Mouse (Mus musculus) kidney, adult 2 months (tissue): ENCODE results near the gene Ntrk1. TPM values are rescaled to one million over a fixed set of nuclear protein-coding genes. Genes with fewer than 3 reads are reported as not detected.

Source experiments
- DNase-seq: peaks from one replicate; pipeline ENCODE4 v3.0.0; 2021
- H3K27ac ChIP-seq: fragments of 200-500 bp; 2 replicates; pipeline ENCODE4 v1.5.1; 2012; ENCODE audit warnings: low read depth, low read length, control low read depth, inconsistent platforms; ENCODE audit not compliant: insufficient read depth
- H3K27me3 ChIP-seq: fragments of 200-500 bp; replicated peaks from 2 replicates; pipeline ENCODE4 v1.6.1; 2012; ENCODE audit warnings: mild to moderate bottlenecking, moderate library complexity, low read length, inconsistent platforms; ENCODE audit not compliant: control insufficient read depth, insufficient read depth
- H3K36me3 ChIP-seq: fragments of 200-500 bp; 2 replicates; pipeline ENCODE4 v1.6.1; 2012; ENCODE audit warnings: mild to moderate bottlenecking, moderate library complexity, low read length, inconsistent platforms; ENCODE audit not compliant: control insufficient read depth, insufficient read depth
- H3K4me1 ChIP-seq: fragments of 200-500 bp; 2 replicates; pipeline ENCODE4 v1.6.1; 2011; ENCODE audit warnings: low read length; ENCODE audit not compliant: control insufficient read depth, insufficient read depth
- H3K4me3 ChIP-seq: fragments of 200-500 bp; 2 replicates; pipeline ENCODE4 v1.5.1; 2011; ENCODE audit warnings: mild to moderate bottlenecking, low read depth, low read length, control low read depth; ENCODE audit not compliant: insufficient read depth
- CTCF ChIP-seq: fragments of 200-500 bp; conservative IDR thresholded peaks from 2 replicates; pipeline ENCODE4 v1.5.1; 2011; ENCODE audit warnings: low read depth, mild to moderate bottlenecking, control low read depth, low read length, moderate library complexity, mixed read lengths; ENCODE audit not compliant: insufficient read depth, insufficient read length
- POLR2A ChIP-seq: fragments of 200-500 bp; IDR thresholded peaks from one replicate; pipeline ENCODE4 v1.6.1; 2011; ENCODE audit warnings: low read depth, low read length, control low read depth
- WGBS: fragments of 180-500 bp; shearing (Covaris S2); methylation state at CpG from one replicate; pipeline ENCODE4 v1.1.7; 2018; 5-methylcytosine and 5-hydroxymethylcytosine counted together
- polyA plus RNA-seq: library from polyadenylated mRNA; depleted of rRNA; stranded (reverse); fragments of >200 nt; gene quantifications from 2 replicates; pipeline ENCODE4 v1.2.3, GENCODE M21; 2012

Ntrk1 gene
- polyA plus RNA-seq, 1 experiment: 4.5 TPM

DNA sequence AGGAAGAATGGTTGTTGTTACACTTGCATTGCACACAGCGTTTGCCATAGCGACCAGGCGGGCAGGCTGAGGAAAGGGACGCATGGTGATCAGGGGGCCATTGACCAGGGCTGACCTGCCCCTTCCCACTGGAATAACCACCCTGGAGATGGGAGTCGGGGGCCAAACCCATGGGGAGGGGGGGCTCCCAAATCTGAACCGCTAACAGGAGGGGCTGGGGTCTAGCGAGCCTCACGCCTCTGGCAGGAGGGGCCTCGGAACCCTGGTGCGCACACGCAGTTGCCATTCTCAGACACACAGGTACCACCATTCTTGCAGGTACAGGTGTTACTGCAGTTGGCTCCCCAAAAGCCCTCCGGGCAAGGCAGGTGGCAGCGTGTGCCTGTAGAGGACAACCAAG is 41.1 kb downstream of the Ntrk1 start:
- H3K36me3 ChIP-seq: no peaks in the 10 kb centered on the region
- H3K4me1 ChIP-seq: no peaks in the 10 kb centered on the region
- 86% methylated on average over 13 of the region's 13 CpGs for WGBS
- H3K27ac ChIP-seq: no peak overlapping the region
- H3K27me3 ChIP-seq: no peaks in the 10 kb centered on the region
- TF ChIP-seq CTCF (no peak), POLR2A (no peak)
- DNase-seq: no peak
- H3K4me3 ChIP-seq: no peak overlapping the region

DNA sequence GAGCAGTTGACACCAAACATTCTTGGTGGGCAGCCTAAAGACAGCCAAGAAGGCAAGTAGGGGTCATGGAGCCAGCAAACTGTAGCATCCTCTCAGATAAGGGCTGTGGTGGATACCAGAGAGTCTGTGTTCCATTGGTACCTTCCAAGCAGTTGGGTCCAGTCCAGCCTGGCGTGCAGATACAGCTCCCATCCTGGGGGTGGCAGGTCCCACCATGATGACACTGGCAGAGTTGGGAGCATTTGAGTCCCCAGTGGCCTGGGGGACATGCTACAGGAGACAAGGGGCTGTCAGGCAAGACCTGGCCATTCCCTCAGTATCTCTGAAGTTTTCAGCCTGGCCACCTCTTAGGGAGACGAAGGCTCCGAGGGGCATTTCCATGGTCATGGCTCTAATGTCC is 42.4 kb downstream of the Ntrk1 start:
- no peak overlapping the region for H3K27ac ChIP-seq
- no peaks in the 10 kb centered on the region for H3K27me3 ChIP-seq
- WGBS: 94% methylated on average over 3 of the region's 3 CpGs
- TF ChIP-seq POLR2A (no peak), CTCF (no peak)
- DNase-seq: no peak
- no peaks in the 10 kb centered on the region for H3K36me3 ChIP-seq
- H3K4me3 ChIP-seq: no peak overlapping the region
- no peaks in the 10 kb centered on the region for H3K4me1 ChIP-seq

DNA sequence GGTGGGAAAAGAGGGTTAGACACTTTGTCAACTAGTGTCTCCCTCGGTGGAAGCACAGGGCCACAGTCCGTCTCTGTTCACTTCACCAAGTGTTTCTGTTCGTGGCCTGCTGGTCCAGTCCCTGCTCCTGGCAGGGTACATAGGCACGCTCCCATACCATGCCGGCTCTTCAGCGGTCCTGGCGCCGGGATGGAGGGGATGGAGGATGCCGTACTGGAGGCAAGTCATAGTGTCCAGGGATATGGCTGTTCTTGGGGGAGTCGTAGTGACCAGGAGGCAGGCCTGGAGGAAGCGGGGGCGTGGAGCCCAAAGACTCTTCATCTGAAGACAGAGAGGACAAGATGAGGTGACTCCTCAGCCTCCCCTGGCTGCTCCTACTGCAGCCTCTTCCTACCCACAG is 45.0 kb downstream of the Ntrk1 start:
- H3K4me3 ChIP-seq: no peak overlapping the region

DNA sequence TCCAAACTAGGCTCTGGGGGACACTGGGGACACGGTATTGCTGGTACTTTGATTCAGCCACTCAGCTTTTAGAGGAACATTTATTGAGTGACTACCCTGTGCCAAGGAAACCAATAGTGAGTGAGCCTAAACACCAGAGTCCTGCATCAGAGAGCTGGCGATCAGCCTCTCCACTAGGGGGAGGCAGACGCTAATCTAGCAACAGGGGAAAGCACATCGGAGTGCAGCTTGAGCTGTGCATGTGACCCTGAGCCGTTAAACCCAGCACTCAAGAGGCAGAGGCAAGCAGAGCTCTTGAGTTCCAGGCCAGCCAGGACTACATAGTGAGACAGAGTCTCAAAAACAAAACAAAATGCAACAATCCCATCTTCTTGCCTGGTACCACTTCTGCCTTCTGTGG is 45.9 kb downstream of the Ntrk1 start:
- no peaks in the 10 kb centered on the region for H3K36me3 ChIP-seq
- WGBS: 16% methylated on average over 5 of the region's 5 CpGs
- H3K4me1 ChIP-seq: no peaks in the 10 kb centered on the region
- no peak overlapping the region for H3K27ac ChIP-seq
- DNase-seq: peak; percentile 75
- TF ChIP-seq CTCF: peak; percentile 92
- TF ChIP-seq POLR2A: no peak
- H3K27me3 ChIP-seq: no peaks in the 10 kb centered on the region
- no peak overlapping the region for H3K4me3 ChIP-seq

More for the DNA sequence above, 45.0 kb downstream of the Ntrk1 start:
- DNase-seq: no peak
- H3K27me3 ChIP-seq: no peaks in the 10 kb centered on the region
- WGBS: 92% methylated on average over 12 of the region's 12 CpGs
- TF ChIP-seq POLR2A: no peak
- H3K27ac ChIP-seq: no peak overlapping the region
- no peaks in the 10 kb centered on the region for H3K36me3 ChIP-seq
- no peaks in the 10 kb centered on the region for H3K4me1 ChIP-seq

DNA sequence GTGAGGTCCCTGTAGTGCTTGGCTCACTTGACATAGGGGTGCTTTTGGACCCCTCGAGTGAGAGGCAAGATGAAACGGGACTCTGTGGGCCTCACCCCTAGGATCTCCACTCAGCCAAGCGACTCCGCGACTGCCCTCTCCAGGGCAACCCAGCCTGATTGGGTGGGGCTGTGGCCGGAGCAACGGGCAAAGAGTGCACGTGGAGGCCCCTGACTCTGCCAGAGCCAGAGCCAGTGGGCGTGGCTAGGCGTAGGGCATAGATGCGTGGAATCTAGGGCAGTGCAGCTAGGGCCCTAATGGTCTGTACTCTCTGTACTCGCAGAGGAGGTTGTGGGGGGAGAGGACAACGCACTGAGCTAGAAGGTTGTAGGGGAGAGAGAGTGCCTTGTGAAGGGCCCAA is 46.5 kb downstream of the Ntrk1 start, which contains the start of gene Lrrc71:
Lrrc71 (minus strand) TSS at position 195 of the 400 bp plus-strand sequence.
- no peaks in the 10 kb centered on the region for H3K27me3 ChIP-seq
- no peak within 1 kb of the TSS for H3K4me3 ChIP-seq
- TF ChIP-seq POLR2A (no peak), CTCF (no peak)
- no peak within 1 kb of the TSS for H3K27ac ChIP-seq
- H3K4me1 ChIP-seq: no peaks in the 10 kb centered on the region
- WGBS: 25% methylated on average over 13 of the region's 13 CpGs
- H3K36me3 ChIP-seq: no peaks in the 10 kb centered on the region
- peak; percentile 63 for DNase-seq

GRCm38 (mm10) chr3:87745036-87745659 is 49.8 kb downstream of the Ntrk1 start:
- no peak overlapping the region for H3K4me3 ChIP-seq
- no peaks in the 10 kb centered on the region for H3K27me3 ChIP-seq
- H3K27ac ChIP-seq: no peak overlapping the region
- TF ChIP-seq CTCF (no peak), POLR2A (no peak)
- 31% methylated on average over 18 of the region's 18 CpGs for WGBS
- no peak for DNase-seq
- H3K4me1 ChIP-seq: no peaks in the 10 kb centered on the region
- H3K36me3 ChIP-seq: no peaks in the 10 kb centered on the region

DNA sequence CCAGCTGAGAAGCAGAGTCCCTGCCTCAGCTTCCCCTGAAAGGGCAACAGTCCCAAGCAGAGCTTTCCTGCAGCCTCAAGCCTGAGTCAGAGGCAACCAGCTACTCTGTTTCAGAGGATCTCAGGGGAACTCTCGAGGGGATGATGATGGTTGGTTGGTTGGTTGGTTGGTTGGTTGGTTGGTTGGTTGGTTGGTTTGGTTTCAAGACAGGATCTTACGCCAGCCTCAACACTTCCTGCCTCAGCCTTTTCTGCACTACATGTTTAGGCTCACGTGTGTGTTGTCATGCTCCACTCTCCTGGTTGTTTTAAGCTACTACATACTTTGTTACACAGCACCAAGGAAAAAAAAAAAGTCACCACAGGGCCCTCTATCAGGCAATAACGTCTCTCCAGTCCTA is 51.0 kb downstream of the Ntrk1 start:
- no peaks in the 10 kb centered on the region for H3K4me1 ChIP-seq
- H3K27me3 ChIP-seq: no peaks in the 10 kb centered on the region
- no peak overlapping the region for H3K27ac ChIP-seq
- TF ChIP-seq CTCF (no peak), POLR2A (no peak)
- H3K36me3 ChIP-seq: no peaks in the 10 kb centered on the region
- no peak for DNase-seq
- WGBS: 86% methylated on average over 4 of the region's 4 CpGs
- no peak overlapping the region for H3K4me3 ChIP-seq
